Mouse (Mus musculus) heart, embryonic 12.5 days (tissue): ENCODE results near the gene Il15ra. TPM values are rescaled to one million over a fixed set of nuclear protein-coding genes. Genes with fewer than 3 reads are reported as not detected.

ENCODE experiments used
- ATAC-seq: fragments of 200-750 bp; cut with Nextera tagmentation; 2 replicates; pipeline ENCODE4 v1.8.0; 2017; ENCODE audit warnings: moderate TSS enrichment, moderate library complexity; ENCODE audit not compliant: insufficient number of reproducible peaks, low FRiP score
- H3K27ac ChIP-seq: fragments of 300-500 bp; sonication (generic); 2 replicates; pipeline ENCODE4 v1.5.1; 2016; ENCODE audit warnings: mild to moderate bottlenecking, moderate library complexity; ENCODE audit not compliant: poor library complexity, severe bottlenecking
- H3K27me3 ChIP-seq: fragments of 300-500 bp; sonication (generic); replicated peaks from 2 replicates; pipeline ENCODE4 v1.6.1; 2016; ENCODE audit warnings: mild to moderate bottlenecking, moderate library complexity
- H3K36me3 ChIP-seq: fragments of 300-500 bp; sonication (generic); 2 replicates; pipeline ENCODE4 v1.6.1; 2016; ENCODE audit warnings: mild to moderate bottlenecking, moderate library complexity
- H3K4me1 ChIP-seq: fragments of 300-500 bp; sonication (generic); replicated peaks from 2 replicates; pipeline ENCODE4 v1.6.1; 2016; ENCODE audit warnings: mild to moderate bottlenecking
- H3K4me2 ChIP-seq: fragments of 300-500 bp; sonication (generic); 2 replicates; pipeline ENCODE4 v1.6.1; 2016; ENCODE audit warnings: mild to moderate bottlenecking, moderate library complexity
- H3K4me3 ChIP-seq: fragments of 300-500 bp; sonication (generic); 2 replicates; pipeline ENCODE4 v1.5.1; 2016; ENCODE audit warnings: mild to moderate bottlenecking
- H3K9ac ChIP-seq: fragments of 300-500 bp; sonication (generic); 2 replicates; pipeline ENCODE4 v1.6.1; 2016; ENCODE audit warnings: mild to moderate bottlenecking, moderate library complexity
- H3K9me3 ChIP-seq: fragments of 300-500 bp; sonication (generic); replicated peaks from 2 replicates; pipeline ENCODE4 v1.6.1; 2016; ENCODE audit warnings: mild to moderate bottlenecking, moderate library complexity
- WGBS: fragments of 180-500 bp; shearing (Covaris S2); methylation state at CpG from one replicate; pipeline ENCODE4 v1.1.7; 2016; 5-methylcytosine and 5-hydroxymethylcytosine counted together
- polyA plus RNA-seq: library from polyadenylated mRNA; unstranded; fragments of >200 nt; fragmentation: Nextera tagmentation; extraction: Ambion mirVana; gene quantifications from 2 replicates; pipeline ENCODE4 v1.2.1, GENCODE M21; 2016

The Il15ra gene
- polyA plus RNA-seq, 1 experiment from 2014 or later: 7.0 TPM

GRCm38 (mm10) chr2:11739516-11740051 lies 34.5 kb downstream of the Il15ra start:
- no peak for ATAC-seq
- Histone ChIP-seq H3K9me3 (no peaks in the 10 kb centered on the region), H3K27me3 (no peaks in the 10 kb centered on the region), H3K4me3 (no peak overlapping the region), H3K9ac (no peak overlapping the region), H3K27ac (no peak overlapping the region), H3K36me3 (peaks cover 70% of the 10 kb centered on the region), H3K4me1 (no peaks in the 10 kb centered on the region), H3K4me2 (no peak overlapping the region)
- 93% methylated on average over 4 of the region's 4 CpGs for WGBS

- Histone ChIP-seq H3K27ac (no peak overlapping the region), H3K9ac (no peak overlapping the region), H3K36me3 (peaks cover 98% of the 10 kb centered on the region), H3K27me3 (no peaks in the 10 kb centered on the region), H3K4me2 (no peak overlapping the region), H3K4me3 (no peak overlapping the region), H3K9me3 (no peaks in the 10 kb centered on the region), H3K4me1 (no peaks in the 10 kb centered on the region)
- ATAC-seq: no peak
- 90% methylated on average over 4 of the region's 4 CpGs for WGBS
These were observed 57.5 kb downstream of the Il15ra start for GRCm38 (mm10) chr2:11762541-11762940.

GRCm38 (mm10) chr2:11765694-11766093 lies 60.6 kb downstream of the Il15ra start:
- no peak for ATAC-seq
- Histone ChIP-seq H3K4me1 (no peaks in the 10 kb centered on the region), H3K27ac (no peak overlapping the region), H3K4me3 (no peak overlapping the region), H3K27me3 (no peaks in the 10 kb centered on the region), H3K9ac (no peak overlapping the region), H3K9me3 (no peaks in the 10 kb centered on the region), H3K36me3 (peaks cover 81% of the 10 kb centered on the region), H3K4me2 (no peak overlapping the region)
- 80% methylated on average over 4 of the region's 4 CpGs for WGBS

GRCm38 (mm10) chr2:11766485-11767160 lies 61.5 kb downstream of the Il15ra start:
- no peak for ATAC-seq
- Histone ChIP-seq H3K36me3 (peaks cover 72% of the 10 kb centered on the region), H3K27ac (no peak overlapping the region), H3K9ac (no peak overlapping the region), H3K4me2 (no peak overlapping the region), H3K4me1 (0 out of 2 replicates have a peak, but pooled peaks cover 3% of the 10 kb centered on the region), H3K9me3 (no peaks in the 10 kb centered on the region), H3K4me3 (no peak overlapping the region), H3K27me3 (no peaks in the 10 kb centered on the region)
- WGBS: 77% methylated on average over 5 of the region's 5 CpGs

- H3K4me1 ChIP-seq: 0 out of 2 replicates have a peak, but pooled peaks cover 8% of the 10 kb centered on the region
- no peak overlapping the region for H3K9ac ChIP-seq
- no peak overlapping the region for H3K4me3 ChIP-seq
- peaks cover 67% of the 10 kb centered on the region for H3K36me3 ChIP-seq
- WGBS: 91% methylated on average over 10 of the region's 10 CpGs
- H3K9me3 ChIP-seq: no peaks in the 10 kb centered on the region
- ATAC-seq: no peak
- no peaks in the 10 kb centered on the region for H3K27me3 ChIP-seq
- no peak overlapping the region for H3K4me2 ChIP-seq
- no peak overlapping the region for H3K27ac ChIP-seq
These were observed 62.1 kb downstream of the Il15ra start for GRCm38 (mm10) chr2:11767161-11767545.

GRCm38 (mm10) chr2:11771701-11772100 lies 66.6 kb downstream of the Il15ra start:
- Histone ChIP-seq H3K4me3 (no peak overlapping the region), H3K36me3 (peaks cover 23% of the 10 kb centered on the region), H3K4me1 (peaks cover 22% of the 10 kb centered on the region), H3K9ac (no peak overlapping the region), H3K4me2 (no peak overlapping the region), H3K27me3 (no peaks in the 10 kb centered on the region), H3K9me3 (no peaks in the 10 kb centered on the region), H3K27ac (no peak overlapping the region)
- ATAC-seq: no peak
- WGBS: 85% methylated on average over 4 of the region's 4 CpGs

GRCm38 (mm10) chr2:11772401-11772800 lies 67.3 kb downstream of the Il15ra start:
- H3K4me3 ChIP-seq: no peak overlapping the region
- H3K9me3 ChIP-seq: no peaks in the 10 kb centered on the region
- H3K4me2 ChIP-seq: no peak overlapping the region
- peaks cover 23% of the 10 kb centered on the region for H3K4me1 ChIP-seq
- ATAC-seq: no peak
- H3K27me3 ChIP-seq: no peaks in the 10 kb centered on the region
- no peak overlapping the region for H3K27ac ChIP-seq
- H3K36me3 ChIP-seq: peaks cover 16% of the 10 kb centered on the region
- H3K9ac ChIP-seq: no peak overlapping the region
- whole genome bisulfite sequencing: 74% methylated on average over 4 of the region's 4 CpGs

GRCm38 (mm10) chr2:11774426-11774825 lies 69.3 kb downstream of the Il15ra start:
- peaks cover 28% of the 10 kb centered on the region for H3K4me1 ChIP-seq
- peaks cover 5% of the 10 kb centered on the region for H3K36me3 ChIP-seq
- H3K4me3 ChIP-seq: no peak overlapping the region
- no peak overlapping the region for H3K9ac ChIP-seq
- H3K4me2 ChIP-seq: no peak overlapping the region
- H3K27me3 ChIP-seq: no peaks in the 10 kb centered on the region
- no peak for ATAC-seq
- 86% methylated on average over 10 of the region's 10 CpGs for WGBS
- H3K27ac ChIP-seq: no peak overlapping the region
- H3K9me3 ChIP-seq: no peaks in the 10 kb centered on the region

GRCm38 (mm10) chr2:11775121-11775520 lies 70.0 kb downstream of the Il15ra start:
- H3K9me3 ChIP-seq: no peaks in the 10 kb centered on the region
- H3K36me3 ChIP-seq: peaks cover 7% of the 10 kb centered on the region; the same call in 1 of the 2 replicates
- no peak overlapping the region for H3K9ac ChIP-seq
- H3K27me3 ChIP-seq: no peaks in the 10 kb centered on the region
- no peak for ATAC-seq
- H3K4me1 ChIP-seq: peaks cover 35% of the 10 kb centered on the region
- WGBS: 88% methylated on average over 5 of the region's 5 CpGs
- no peak overlapping the region for H3K27ac ChIP-seq
- H3K4me3 ChIP-seq: no peak overlapping the region
- H3K4me2 ChIP-seq: no peak overlapping the region

- peak overlapping the region; percentile 84 for H3K9ac ChIP-seq
- peak overlapping the region; percentile 90; the same call in 1 of the 2 replicates for H3K27ac ChIP-seq
- 47% methylated on average over 8 of the region's 8 CpGs for WGBS
- peaks cover 33% of the 10 kb centered on the region for H3K4me1 ChIP-seq
- peak overlapping the region; percentile 80 for H3K4me2 ChIP-seq
- no peaks in the 10 kb centered on the region for H3K9me3 ChIP-seq
- ATAC-seq: no peak
- peak overlapping the region; percentile 73 for H3K4me3 ChIP-seq
- no peaks in the 10 kb centered on the region for H3K27me3 ChIP-seq
- peaks cover 18% of the 10 kb centered on the region for H3K36me3 ChIP-seq
These were observed 71.3 kb downstream of the Il15ra start for GRCm38 (mm10) chr2:11776415-11776814.

GRCm38 (mm10) chr2:11777091-11778068 lies 72.3 kb downstream of the Il15ra start, which contains the start of the genes Fbh1 and Ankrd16:
Gene Fbh1, minus strand, starts transcription at chr2:11777582.
Gene Ankrd16, plus strand, starts transcription at chr2:11777876.
- peak within 1 kb of the TSS; percentile 95 for H3K27ac ChIP-seq
- H3K36me3 ChIP-seq: peaks cover 27% of the 10 kb centered on the region
- ATAC-seq: peak; percentile 97
- H3K9me3 ChIP-seq: no peaks in the 10 kb centered on the region
- peak within 1 kb of the TSS; percentile 80 for H3K4me2 ChIP-seq
- H3K9ac ChIP-seq: peak within 1 kb of the TSS; percentile 87
- under 1% methylated on average over 73 of the region's 73 CpGs for WGBS
- H3K4me1 ChIP-seq: peaks cover 28% of the 10 kb centered on the region
- H3K4me3 ChIP-seq: peak within 1 kb of the TSS; percentile 73
- H3K27me3 ChIP-seq: no peaks in the 10 kb centered on the region
